Mouse (Mus musculus) testis, adult 2 months (tissue): Measurements from ENCODE around the gene Fam234a. TPM values are rescaled to one million over a fixed set of nuclear protein-coding genes. Genes with fewer than 3 reads are reported as not detected.

Experiments used
- H3K27ac ChIP-seq: fragments of 200-500 bp; 2 replicates; pipeline ENCODE4 v1.5.1; 2012; ENCODE audit warnings: low read depth, low read length; ENCODE audit not compliant: control insufficient read depth, insufficient read depth
- H3K27me3 ChIP-seq: fragments of 200-500 bp; 2 replicates; pipeline ENCODE4 v1.6.1; 2012; ENCODE audit warnings: mild to moderate bottlenecking, low read length, moderate library complexity; ENCODE audit not compliant: control insufficient read depth, insufficient read depth
- H3K36me3 ChIP-seq: fragments of 200-500 bp; 2 replicates; pipeline ENCODE4 v1.6.1; 2012; ENCODE audit warnings: mild to moderate bottlenecking, low read length; ENCODE audit not compliant: control insufficient read depth, insufficient read depth
- H3K4me1 ChIP-seq: fragments of 200-500 bp; 2 replicates; pipeline ENCODE4 v1.6.1; 2012; ENCODE audit warnings: low read length; ENCODE audit not compliant: control insufficient read depth, insufficient read depth
- H3K4me3 ChIP-seq: fragments of 200-500 bp; 2 replicates; pipeline ENCODE4 v1.5.1; 2012; ENCODE audit warnings: low read depth, mild to moderate bottlenecking, low read length, moderate library complexity, mixed read lengths; ENCODE audit not compliant: control insufficient read depth
- CTCF ChIP-seq: fragments of 200-500 bp; IDR thresholded peaks from 2 replicates; pipeline ENCODE4 v1.5.1; 2012; ENCODE audit warnings: low read depth, mild to moderate bottlenecking, inconsistent platforms, low read length, moderate library complexity; ENCODE audit not compliant: control insufficient read depth, insufficient read depth, insufficient replicate concordance
- POLR2A ChIP-seq: fragments of 200-500 bp; IDR thresholded peaks from 2 replicates; pipeline ENCODE4 v1.6.1; 2012; ENCODE audit warnings: low read depth, mild to moderate bottlenecking, inconsistent platforms, low read length, moderate library complexity; ENCODE audit not compliant: control insufficient read depth
- polyA plus RNA-seq: library from polyadenylated mRNA; depleted of rRNA; stranded (reverse); fragments of >200 nt; gene quantifications from 2 replicates; pipeline ENCODE4 v1.2.3, GENCODE M21; 2012

The Fam234a gene
- polyA plus RNA-seq, 1 experiment: 74.9 TPM

DNA sequence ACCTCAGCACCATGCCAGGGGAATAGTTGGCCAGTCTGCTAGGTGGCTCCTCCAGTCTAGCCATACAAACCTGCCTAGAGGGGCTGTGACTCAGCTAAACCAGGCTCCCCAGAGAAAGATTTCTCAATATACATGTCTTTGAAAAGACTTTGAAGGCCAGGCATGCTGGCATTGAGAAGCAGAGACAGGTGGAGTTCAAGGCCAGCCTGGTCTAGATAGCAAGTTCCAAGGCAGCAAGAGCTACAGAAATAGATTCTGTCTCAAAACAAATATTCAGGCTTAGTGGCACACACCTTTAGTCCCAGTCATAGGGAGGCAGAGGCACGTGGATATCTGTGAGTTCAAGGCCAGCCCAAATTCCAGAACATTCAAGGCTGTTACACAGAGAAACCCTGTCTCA lies 37.6 kb downstream of the Fam234a start:
- Histone ChIP-seq H3K27me3 (no peaks in the 10 kb centered on the region), H3K36me3 (no peaks in the 10 kb centered on the region), H3K4me1 (peaks cover 38% of the 10 kb centered on the region)

GRCm38 (mm10) chr17:26204766-26205165 lies 39.3 kb downstream of the Fam234a start:
- no peak overlapping the region for H3K4me3 ChIP-seq
- H3K4me1 ChIP-seq: peaks cover 48% of the 10 kb centered on the region
- no peak overlapping the region for H3K27ac ChIP-seq
- no peaks in the 10 kb centered on the region for H3K36me3 ChIP-seq
- no peaks in the 10 kb centered on the region for H3K27me3 ChIP-seq
- TF ChIP-seq POLR2A (no peak), CTCF (no peak)

More for the DNA sequence above, 37.6 kb downstream of the Fam234a start:
- peak overlapping the region; percentile 49; the same call in 1 of the 2 replicates for H3K27ac ChIP-seq
- TF ChIP-seq CTCF (no peak), POLR2A (no peak)
- no peak overlapping the region for H3K4me3 ChIP-seq

- Histone ChIP-seq H3K27ac (no peak overlapping the region), H3K36me3 (no peaks in the 10 kb centered on the region), H3K4me3 (peak overlapping the region; percentile 82), H3K4me1 (peaks cover 48% of the 10 kb centered on the region), H3K27me3 (no peaks in the 10 kb centered on the region)
- no peak for TF ChIP-seq CTCF
- no peak for TF ChIP-seq POLR2A
Observed at GRCm38 (mm10) chr17:26203321-26203811, 40.7 kb downstream of the Fam234a start.

DNA sequence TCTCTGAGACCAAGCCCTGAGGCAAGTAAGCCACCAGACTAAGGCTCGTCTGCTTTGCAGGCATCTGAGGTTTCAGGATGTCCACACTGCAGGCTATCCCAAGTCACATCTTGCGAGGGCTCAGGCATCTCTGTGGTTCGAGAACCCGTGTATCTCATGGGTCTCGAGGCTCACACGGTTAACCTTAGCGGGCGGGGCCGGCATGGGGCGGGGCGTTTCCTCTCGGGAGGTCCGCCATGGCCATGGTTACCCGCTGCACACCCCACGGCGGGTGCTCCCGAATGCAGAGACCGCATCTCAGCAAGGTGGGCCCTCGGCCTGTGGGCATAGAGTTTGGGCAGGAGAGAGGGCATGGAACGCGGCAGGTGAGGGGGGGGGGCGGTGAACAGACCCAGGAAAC lies 41.3 kb downstream of the Fam234a start, which contains the start of gene Rgs11:
Gene Rgs11 (plus strand): TSS at position 215 of the 400 bp plus-strand sequence.
- H3K27ac ChIP-seq: no peak within 1 kb of the TSS
- H3K36me3 ChIP-seq: no peaks in the 10 kb centered on the region
- TF ChIP-seq CTCF: no peak
- TF ChIP-seq POLR2A: no peak
- peak within 1 kb of the TSS; percentile 82 for H3K4me3 ChIP-seq
- H3K4me1 ChIP-seq: peaks cover 44% of the 10 kb centered on the region
- H3K27me3 ChIP-seq: no peaks in the 10 kb centered on the region

DNA sequence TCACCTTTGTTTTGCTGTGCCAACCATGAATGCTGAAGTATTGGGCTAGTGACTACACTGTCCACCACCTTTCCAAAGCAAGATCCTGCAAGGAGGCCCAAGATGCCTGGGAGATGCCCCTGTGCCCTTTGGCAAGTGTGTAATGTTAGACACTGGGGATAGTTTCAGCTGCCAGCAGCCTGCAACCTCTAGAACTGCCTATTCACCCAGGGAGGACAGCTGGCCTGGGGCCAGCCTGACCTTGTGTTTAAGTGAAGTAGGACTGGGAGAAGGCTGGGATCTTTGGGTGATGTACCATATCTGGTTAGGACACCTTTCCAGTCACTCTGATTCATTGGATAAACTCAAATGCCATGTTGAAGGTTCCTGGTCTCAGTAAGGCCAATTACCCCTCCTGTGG lies 42.0 kb downstream of the Fam234a start:
- Histone ChIP-seq H3K27ac (no peak overlapping the region), H3K36me3 (no peaks in the 10 kb centered on the region), H3K4me3 (no peak overlapping the region), H3K27me3 (no peaks in the 10 kb centered on the region), H3K4me1 (peaks cover 36% of the 10 kb centered on the region)
- TF ChIP-seq POLR2A (no peak), CTCF (no peak)

- Histone ChIP-seq H3K4me3 (peak overlapping the region; percentile 82), H3K4me1 (peaks cover 36% of the 10 kb centered on the region), H3K27me3 (no peaks in the 10 kb centered on the region), H3K36me3 (no peaks in the 10 kb centered on the region), H3K27ac (no peak overlapping the region)
- TF ChIP-seq POLR2A: no peak
- TF ChIP-seq CTCF: no peak
Observed at GRCm38 (mm10) chr17:26200831-26201705, 43.0 kb downstream of the Fam234a start.

DNA sequence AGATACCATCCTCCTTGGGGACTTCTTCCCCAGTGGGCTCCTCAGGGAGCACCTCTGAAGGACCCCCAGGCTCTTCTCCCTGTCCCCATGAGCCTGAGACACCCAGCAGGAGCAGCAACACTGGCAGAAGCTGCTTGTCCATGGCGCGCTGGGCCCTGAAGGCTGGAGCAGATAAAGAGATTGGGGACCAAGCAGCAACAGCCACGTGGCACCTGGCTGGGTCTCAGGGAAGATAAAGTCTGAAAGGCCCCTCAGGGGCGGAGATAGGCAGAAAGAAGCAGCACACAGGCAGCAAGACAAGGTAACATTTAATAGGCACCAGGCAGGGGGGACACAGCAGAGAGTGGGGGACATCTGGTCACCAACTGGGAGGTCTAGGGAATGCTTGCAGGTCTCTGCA lies 45.1 kb downstream of the Fam234a start, which contains the start of gene Pdia2:
Gene Pdia2 (minus strand): TSS at position 196 of the 400 bp plus-strand sequence.
- no peak for TF ChIP-seq POLR2A
- no peak for TF ChIP-seq CTCF
- H3K4me3 ChIP-seq: no peak within 1 kb of the TSS
- H3K36me3 ChIP-seq: no peaks in the 10 kb centered on the region
- H3K27ac ChIP-seq: no peak within 1 kb of the TSS
- peaks cover 27% of the 10 kb centered on the region for H3K4me1 ChIP-seq
- no peaks in the 10 kb centered on the region for H3K27me3 ChIP-seq
